In genomic region chr10:78632311-78632710, GRCm38 (mm10) we compare ENCODE assay signal across 8 mouse cellular contexts. TPM values are rescaled to one million over a fixed set of nuclear protein-coding genes. Genes with fewer than 3 reads are reported as not detected.
DNase-seq lines count a peak whose midpoint lies in the region; ATAC-seq and TF ChIP-seq lines count a peak whose summit lies in the region.

No protein-coding gene starts in this region.

- no peak overlapping the region for H3K4me3 ChIP-seq in liver, embryonic 14.5 days (ENCODE audit: insufficient read depth in 1 of 2, low read depth in 2 of 2, low read length in 2 of 2)

- no peaks in the 10 kb centered on the region for H3K4me1 ChIP-seq in liver, embryonic 14.5 days (replicated peaks; ENCODE audit: control insufficient read depth in 2 of 2, insufficient read depth in 2 of 2, low read length in 1 of 2)

- peak; percentile 66 for TF ChIP-seq CTCF in liver, embryonic 14.5 days (IDR thresholded peaks at IDR 0.05; ENCODE audit: low read depth)

- H3K27ac ChIP-seq in liver, embryonic 14.5 days: no peak overlapping the region

- no peak for TF ChIP-seq EP300 in liver, embryonic 14.5 days (IDR thresholded peaks at IDR 0.05; ENCODE audit: low read depth)

- H3K36me3 ChIP-seq in liver, embryonic 14.5 days (replicated peaks; ENCODE audit: control insufficient read depth, insufficient read depth, low read depth): no peaks in the 10 kb centered on the region

- H3K9me3 ChIP-seq in liver, embryonic 14.5 days (ENCODE audit: control insufficient read depth, low read length): no peaks in the 10 kb centered on the region

- H3K9ac ChIP-seq in liver, embryonic 14.5 days (replicated peaks): no peak overlapping the region

- no peak for ATAC-seq in liver, embryonic 14.5 days (ENCODE audit: insufficient read depth)
- ATAC-seq in erythroblast, adult 5-6 weeks (replicated peaks; ENCODE audit: low FRiP score, poor library complexity, severe bottlenecking): no peak

- WGBS in liver, embryonic 14.5 days (ENCODE audit: insufficient replicate concordance): 21% methylated on average over 6 of the region's 6 CpGs

- DNase-seq in adrenal gland, postnatal 25 days: peak; percentile 3
- no peak for DNase-seq in adrenal gland, postnatal 4 days (ENCODE audit: low spot score in 2 of 2)
- DNase-seq in R1 (ENCODE audit: low read depth, low spot score): peak; percentile 44
- DNase-seq in fibroblast of lung, adult 2 months (ENCODE audit: low read depth): peak; percentile 19
- DNase-seq in kidney, postnatal 10 days: peak; percentile 33
- DNase-seq in liver, embryonic 14.5 days (ENCODE audit: low read depth in 3 of 3, low spot score in 3 of 3): peak in 1 of 3 experiments; percentile 6
- peak; percentile 65 for DNase-seq in retina, postnatal 1 day

- H3K4me2 ChIP-seq in liver, embryonic 14.5 days (ENCODE audit: low read depth): no peak overlapping the region

- no peaks in the 10 kb centered on the region for H3K27me3 ChIP-seq in liver, embryonic 14.5 days (ENCODE audit: control insufficient read depth, insufficient read depth, low read length)

RNA-seq across cellular contexts. Expression of gene Olfr1357, which starts 14.4 kb away (rescaled TPM):
- not detected in 2 replicates for total RNA-seq in adrenal gland, postnatal 25 days (2021)
- not detected for total RNA-seq in adrenal gland, postnatal 4 days (2021)
- polyA plus RNA-seq in liver, embryonic 14.5 days (2012; rRNA removed): not detected in 2 replicates
- not detected in 2 replicates for polyA plus RNA-seq in liver, embryonic 14.5 days (2014; fragmentation: Nextera tagmentation; extraction: Ambion mirVana)
- total RNA-seq in erythroblast, adult 5-6 weeks (2015; ENCODE audit: low replicate concordance): not detected in 2 replicates
- total RNA-seq in erythroblast, adult 5-6 weeks (2017; ENCODE audit: low replicate concordance): not detected in 2 replicates

RNA-seq across cellular contexts. Expression of gene Syde1, which starts 40.5 kb away (rescaled TPM):
- total RNA-seq in adrenal gland, postnatal 25 days (2021): 42.4 and 46.9 TPM in 2 replicates
- total RNA-seq in adrenal gland, postnatal 4 days (2021): 10 to 100 TPM; 41.2 to 44.2 TPM
- polyA plus RNA-seq in liver, embryonic 14.5 days (2012; rRNA removed): 1.7 and 1.9 TPM in 2 replicates
- polyA plus RNA-seq in liver, embryonic 14.5 days (2014; fragmentation: Nextera tagmentation; extraction: Ambion mirVana): 1.5 and 1.6 TPM in 2 replicates
- total RNA-seq in erythroblast, adult 5-6 weeks (2015; ENCODE audit: low replicate concordance): not detected in 2 replicates
- 0.14 TPM in 1 of 2 replicates, not detected in the other for total RNA-seq in erythroblast, adult 5-6 weeks (2017; ENCODE audit: low replicate concordance)

RNA-seq across cellular contexts. Expression of gene Ilvbl, which starts 58.2 kb away (rescaled TPM):
- total RNA-seq in adrenal gland, postnatal 25 days (2021): 50.5 and 51.8 TPM in 2 replicates
- 10 to 100 TPM; 76.5 to 88.8 TPM for total RNA-seq in adrenal gland, postnatal 4 days (2021)
- polyA plus RNA-seq in liver, embryonic 14.5 days (2012; rRNA removed): 7.3 and 10.0 TPM in 2 replicates
- polyA plus RNA-seq in liver, embryonic 14.5 days (2014; fragmentation: Nextera tagmentation; extraction: Ambion mirVana): 10.9 and 11.5 TPM in 2 replicates
- 5.6 and 6.5 TPM in 2 replicates for total RNA-seq in erythroblast, adult 5-6 weeks (2015; ENCODE audit: low replicate concordance)
- total RNA-seq in erythroblast, adult 5-6 weeks (2017; ENCODE audit: low replicate concordance): 8.4 and 12.7 TPM in 2 replicates

Comparison
In these comparisons a context has a peak if more than half of its experiments do, and no peak if none do; other contexts are left out.
1. DNase-seq: peak in adrenal gland, postnatal 25 days (single experiment), R1 (single experiment), fibroblast of lung, adult 2 months (single experiment), kidney, postnatal 10 days (single experiment) and retina, postnatal 1 day (single experiment); none in adrenal gland, postnatal 4 days (0 of 2).
2. RNA of gene Syde1, which starts 40.5 kb away (total RNA-seq): 42.4 to 46.9 TPM in adrenal gland, postnatal 25 days and 41.2 to 44.2 TPM in adrenal gland, postnatal 4 days; 0.14 TPM in erythroblast, adult 5-6 weeks; every median in the first group is over 10 times any median in the second.